Mouse (Mus musculus) small intestine, adult 2 months (tissue): ENCODE data around the gene Rack1.

Experiments
- CTCF ChIP-seq: fragments of 200-500 bp; IDR thresholded peaks from 2 replicates; pipeline ENCODE4 v1.5.1; 2012; ENCODE audit warnings: low read depth, mild to moderate bottlenecking, control low read depth, inconsistent platforms, low read length, moderate library complexity, mixed read lengths; ENCODE audit not compliant: insufficient replicate concordance, insufficient read length; ENCODE audit errors: extremely low read depth
- POLR2A ChIP-seq: fragments of 200-500 bp; IDR thresholded peaks from 2 replicates; pipeline ENCODE4 v1.6.1; 2012; ENCODE audit warnings: low read depth, mild to moderate bottlenecking, control low read depth, inconsistent platforms, low read length, moderate library complexity

DNA sequence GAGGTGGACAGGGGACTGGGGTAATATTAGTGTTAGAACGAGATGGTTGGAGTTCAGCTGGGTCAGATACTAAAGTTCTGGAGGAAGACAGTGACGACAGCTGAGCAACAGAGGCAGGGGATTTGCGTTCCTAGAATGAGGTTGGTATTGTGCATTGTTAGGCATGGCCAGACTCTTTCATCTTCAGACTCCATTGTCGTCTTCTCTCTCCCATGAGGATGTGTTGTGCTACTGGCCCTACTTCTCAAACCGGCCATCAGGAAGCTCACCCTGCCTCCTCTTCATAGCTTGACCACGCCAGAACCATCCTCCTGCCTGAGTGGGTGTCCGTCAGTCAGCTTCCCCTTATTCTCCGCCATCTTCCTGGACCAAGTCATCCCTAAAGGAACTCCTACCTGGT, 41.1 kb upstream of the Rack1 start:
- TF ChIP-seq POLR2A: no peak
- no peak for TF ChIP-seq CTCF
